Mouse (Mus musculus) kidney, adult 10 weeks (tissue): ENCODE data around the gene Best3. TPM values are rescaled to one million over a fixed set of nuclear protein-coding genes. Genes with fewer than 3 reads are reported as not detected.

Source experiments
- polyA plus RNA-seq: library from polyadenylated mRNA; stranded (reverse); fragments of 350-450 nt; fragmentation: Illumina TruSeq; extraction: RNeasy Lipid Tissue Mini Kit (QIAGEN cat#74804); gene quantifications from one replicate; pipeline ENCODE4 v1.2.3, GENCODE M21; 2014; ENCODE audit warnings: low read depth, low replicate concordance

Best3 gene
- polyA plus RNA-seq, result 0.20 TPM

GRCm38 (mm10) chr10:116986264-116987082 is at the start of gene Best3:
Best3 (plus strand) TSS chr10:116986314.

GRCm38 (mm10) chr10:116950009-116950769 is 35.9 kb upstream of the Best3 start, which contains the start of gene Rab3ip:
Rab3ip (minus strand) TSS chr10:116950769.

GRCm38 (mm10) chr10:116972509-116972908 is 13.6 kb upstream of the Best3 start, which contains the start of gene Gm10271:
Gm10271 (minus strand) TSS chr10:116972609.

GRCm38 (mm10) chr10:117045175-117046056 is 59.3 kb downstream of the Best3 start, which contains the start of gene Lrrc10:
Lrrc10 (plus strand) TSS chr10:117045341.

GRCm38 (mm10) chr10:117063254-117064021 is 77.3 kb downstream of the Best3 start, which contains the start of gene Cct2:
Cct2 (minus strand) TSS chr10:117063814.

Other genes starting within 250 kb of the Best3 start
- 0.20 TPM for gene Myrfl, start 89.4 kb upstream of the Best3 start, polyA plus RNA-seq
- 119 TPM for gene Rab3ip, start 35.5 kb upstream of the Best3 start, polyA plus RNA-seq
- gene Gm10271, start 13.7 kb upstream of the Best3 start, polyA plus RNA-seq, result not detected
- not detected for gene Lrrc10, start 59.0 kb downstream of the Best3 start, polyA plus RNA-seq
- gene Cct2, start 77.5 kb downstream of the Best3 start, polyA plus RNA-seq, result 164 TPM
- 27.1 TPM for gene Frs2, start 162.2 kb downstream of the Best3 start, polyA plus RNA-seq
- gene Yeats4, start 238.2 kb downstream of the Best3 start, polyA plus RNA-seq, result 49.5 TPM